Mouse (Mus musculus) hindbrain, embryonic 13.5 days (tissue): ENCODE data around the gene Helz2. TPM values are rescaled to one million over a fixed set of nuclear protein-coding genes. Genes with fewer than 3 reads are reported as not detected.

Experiments
- ATAC-seq: fragments of 200-750 bp; cut with Nextera tagmentation; 2 replicates; pipeline ENCODE4 v1.8.0; 2017; ENCODE audit warnings: moderate TSS enrichment; ENCODE audit not compliant: low FRiP score
- H3K27ac ChIP-seq: fragments of 300-500 bp; sonication (generic); 2 replicates; pipeline ENCODE4 v1.5.1; 2015; ENCODE audit warnings: inconsistent platforms, mild to moderate bottlenecking, moderate library complexity
- H3K27me3 ChIP-seq: fragments of 300-500 bp; sonication (generic); 2 replicates; pipeline ENCODE4 v1.6.1; 2015; ENCODE audit warnings: mild to moderate bottlenecking, inconsistent platforms
- H3K36me3 ChIP-seq: fragments of 300-500 bp; sonication (generic); 2 replicates; pipeline ENCODE4 v1.6.1; 2015; ENCODE audit warnings: mild to moderate bottlenecking, inconsistent platforms
- H3K4me1 ChIP-seq: fragments of 300-500 bp; sonication (generic); replicated peaks from 2 replicates; pipeline ENCODE4 v1.6.1; 2015; ENCODE audit warnings: inconsistent platforms
- H3K4me2 ChIP-seq: fragments of 300-500 bp; sonication (generic); 2 replicates; pipeline ENCODE4 v1.6.1; 2015; ENCODE audit warnings: inconsistent platforms, mild to moderate bottlenecking, moderate library complexity
- H3K4me3 ChIP-seq: fragments of 300-500 bp; sonication (generic); 2 replicates; pipeline ENCODE4 v1.5.1; 2015; ENCODE audit warnings: mild to moderate bottlenecking, inconsistent platforms
- H3K9ac ChIP-seq: fragments of 300-500 bp; sonication (generic); 2 replicates; pipeline ENCODE4 v1.6.1; 2015; ENCODE audit warnings: mild to moderate bottlenecking, inconsistent platforms
- H3K9me3 ChIP-seq: fragments of 300-500 bp; sonication (generic); 2 replicates; pipeline ENCODE4 v1.6.1; 2016; ENCODE audit warnings: inconsistent platforms
- WGBS: fragments of 180-500 bp; shearing (Covaris S2); methylation state at CpG from one replicate; pipeline ENCODE4 v1.1.7; 2015; 5-methylcytosine and 5-hydroxymethylcytosine counted together
- polyA plus RNA-seq: library from polyadenylated mRNA; unstranded; fragments of >200 nt; fragmentation: Nextera tagmentation; extraction: Ambion mirVana; gene quantifications from 2 replicates; pipeline ENCODE4 v1.2.1, GENCODE M21; 2015

Gene Helz2
- polyA plus RNA-seq, 1 experiment from 2014 or later, result 0.38 TPM

DNA sequence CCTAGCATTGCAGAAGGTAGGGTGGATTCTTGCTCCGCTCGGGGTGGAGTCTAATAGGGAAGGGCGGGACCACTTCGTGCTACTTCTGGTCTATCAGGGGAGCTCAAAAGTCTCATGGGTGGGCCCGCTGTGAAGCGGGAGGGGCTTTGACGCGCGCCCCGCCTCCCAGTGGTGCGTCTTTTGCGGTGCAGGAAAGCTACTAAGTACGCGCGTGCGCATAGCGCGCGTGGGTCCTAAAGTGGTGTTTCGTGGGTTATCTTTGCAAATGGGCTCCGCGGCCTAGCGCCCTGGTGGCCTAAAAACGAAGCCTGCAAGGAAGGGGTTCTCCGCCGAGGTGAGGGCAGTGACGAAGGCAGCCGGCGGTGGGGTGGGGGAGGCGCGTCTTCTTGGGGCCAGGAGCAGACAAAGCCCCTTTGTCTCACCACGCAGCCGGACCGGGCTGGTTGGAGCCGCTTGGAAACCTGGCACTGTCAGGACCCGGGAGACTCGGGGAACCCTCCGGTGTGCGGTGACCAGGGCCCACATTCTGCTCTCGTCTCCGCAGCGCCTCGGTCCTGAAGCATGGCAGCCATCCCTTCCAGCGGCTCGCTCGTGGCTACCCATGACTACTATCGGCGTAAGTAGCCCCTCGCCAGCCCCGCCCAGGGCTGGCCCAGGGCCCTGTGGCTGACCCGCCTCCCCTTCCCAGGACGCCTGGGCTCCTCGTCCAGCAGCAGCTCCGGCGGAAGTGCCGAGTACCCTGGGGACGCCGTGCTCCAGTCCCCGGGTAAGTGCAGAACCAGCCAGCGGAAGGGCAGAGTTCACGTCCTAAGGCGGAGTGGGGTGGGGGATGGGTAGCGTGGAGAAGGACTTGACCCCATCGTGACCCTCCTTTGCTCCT lies 54.5 kb downstream of the Helz2 start, which contains the start of gene Ppdpf:
Gene Ppdpf (plus strand): TSS at position 127 of the 880 bp plus-strand sequence.
- H3K9me3 ChIP-seq, result no peaks in the 10 kb centered on the region
- 0 out of 2 replicates have a peak, but pooled peaks cover 2% of the 10 kb centered on the region for H3K27me3 ChIP-seq
- peak; percentile 91 for ATAC-seq
- under 1% methylated on average over 64 of the region's 64 CpGs for WGBS
- peaks cover 13% of the 10 kb centered on the region for H3K36me3 ChIP-seq
- peak within 1 kb of the TSS; percentile 68 for H3K4me2 ChIP-seq
- peaks cover 20% of the 10 kb centered on the region for H3K4me1 ChIP-seq
- H3K9ac ChIP-seq, result peak within 1 kb of the TSS; percentile 98
- H3K4me3 ChIP-seq, result peak within 1 kb of the TSS; percentile 62
- H3K27ac ChIP-seq, result peak within 1 kb of the TSS; percentile 96

DNA sequence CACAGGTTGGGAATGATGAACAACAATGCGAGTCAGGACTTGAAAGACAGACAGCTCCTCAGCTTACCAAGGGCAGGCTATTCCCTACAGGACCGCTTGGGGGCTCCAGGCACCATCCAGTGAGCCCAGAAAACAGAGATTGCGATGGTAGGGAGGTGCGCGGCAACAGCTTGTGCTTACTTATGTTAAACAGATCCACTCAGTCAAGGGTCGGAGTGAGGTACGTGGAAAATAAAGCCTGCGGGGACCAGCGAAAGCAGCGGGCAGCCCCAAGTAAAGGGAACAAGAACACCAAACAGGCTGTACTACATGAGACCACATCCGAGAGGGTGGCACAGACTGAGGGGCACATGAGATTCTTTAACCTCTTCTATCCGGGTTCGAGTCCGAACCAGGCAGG lies 55.2 kb downstream of the Helz2 start:
- Histone ChIP-seq H3K27ac (peak overlapping the region; percentile 96), H3K4me3 (peak overlapping the region; percentile 62), H3K4me1 (peaks cover 20% of the 10 kb centered on the region), H3K27me3 (0 out of 2 replicates have a peak, but pooled peaks cover 2% of the 10 kb centered on the region), H3K36me3 (peaks cover 13% of the 10 kb centered on the region), H3K9ac (peak overlapping the region; percentile 98), H3K9me3 (no peaks in the 10 kb centered on the region), H3K4me2 (peak overlapping the region; percentile 68)
- ATAC-seq, result peak; percentile 86
- WGBS, result under 1% methylated on average over 14 of the region's 14 CpGs

DNA sequence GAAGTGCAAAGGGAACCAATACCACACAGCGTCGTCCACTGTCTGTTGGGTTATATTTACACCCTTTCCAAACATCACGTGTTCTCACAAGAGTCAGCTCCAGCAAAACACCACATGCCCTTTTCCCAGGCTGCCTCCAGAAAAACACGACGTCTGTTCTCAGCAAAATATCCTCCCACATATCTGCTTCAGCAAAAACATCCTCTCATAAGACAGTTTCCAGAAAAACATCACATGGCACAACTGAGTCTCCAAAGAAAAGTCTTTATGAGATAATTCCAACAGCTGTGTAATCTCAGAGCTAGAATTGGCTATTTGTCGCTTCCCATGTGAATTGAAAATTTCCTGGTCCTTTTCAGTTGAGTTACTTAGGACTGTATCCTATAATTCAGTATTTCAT lies 60.9 kb downstream of the Helz2 start:
- 87% methylated on average over 6 of the region's 6 CpGs for WGBS
- no peak for ATAC-seq

DNA sequence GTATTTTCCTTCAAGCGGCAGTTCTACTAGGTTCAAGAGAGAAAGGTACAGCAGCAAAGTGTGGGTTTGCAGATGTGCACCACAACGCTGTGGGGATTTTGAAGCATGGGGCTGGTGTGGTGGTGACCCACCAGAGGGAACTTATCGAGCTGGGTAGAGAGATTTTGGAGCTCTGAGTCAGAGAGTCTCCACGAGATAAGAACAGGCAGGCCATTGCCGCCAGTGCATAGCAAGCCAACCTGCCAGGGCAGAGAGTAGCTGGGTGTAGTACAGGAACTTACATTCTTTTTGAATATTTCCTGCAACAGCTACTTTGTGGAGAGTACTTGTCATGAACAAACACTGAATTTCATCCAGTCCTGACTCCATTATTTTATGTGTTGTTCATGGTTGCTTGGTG lies 63.4 kb downstream of the Helz2 start:
- Histone ChIP-seq H3K4me2 (no peak overlapping the region), H3K4me3 (no peak overlapping the region), H3K27ac (no peak overlapping the region), H3K9ac (no peak overlapping the region), H3K36me3 (no peaks in the 10 kb centered on the region), H3K27me3 (0 out of 2 replicates have a peak, but pooled peaks cover 2% of the 10 kb centered on the region), H3K9me3 (no peaks in the 10 kb centered on the region), H3K4me1 (no peaks in the 10 kb centered on the region)
- WGBS, result 91% methylated on average over 5 of the region's 5 CpGs
- no peak for ATAC-seq

More for the DNA sequence above, 60.9 kb downstream of the Helz2 start:
- 0 out of 2 replicates have a peak, but pooled peaks cover 2% of the 10 kb centered on the region for H3K27me3 ChIP-seq
- H3K9ac ChIP-seq, result no peak overlapping the region
- H3K27ac ChIP-seq, result no peak overlapping the region
- no peak overlapping the region for H3K4me2 ChIP-seq
- H3K36me3 ChIP-seq, result no peaks in the 10 kb centered on the region
- H3K4me3 ChIP-seq, result no peak overlapping the region
- 0 out of 2 replicates have a peak, but pooled peaks cover 2% of the 10 kb centered on the region for H3K4me1 ChIP-seq
- no peaks in the 10 kb centered on the region for H3K9me3 ChIP-seq

DNA sequence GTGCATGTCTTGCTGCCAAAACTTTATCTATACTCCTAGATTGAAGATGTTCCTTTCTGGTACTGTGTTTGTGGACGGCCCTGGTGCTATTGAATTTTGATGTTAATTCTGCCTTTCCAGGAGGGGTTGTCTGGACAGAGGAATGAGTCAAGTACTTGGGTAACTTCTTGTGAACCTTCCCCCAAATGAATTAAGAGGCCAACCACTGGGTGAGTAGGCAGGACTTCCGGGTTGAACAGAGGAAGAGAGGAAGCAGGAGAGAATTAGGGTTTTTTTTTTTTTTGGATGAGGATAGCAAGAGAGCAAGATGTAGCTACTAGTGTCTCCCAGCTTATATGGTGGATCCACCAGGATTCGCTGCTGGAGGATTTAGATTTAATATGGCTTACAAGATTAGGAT lies 63.8 kb downstream of the Helz2 start:
- WGBS, result 84% methylated on average over 3 of the region's 3 CpGs
- H3K4me1 ChIP-seq, result no peaks in the 10 kb centered on the region
- H3K36me3 ChIP-seq, result no peaks in the 10 kb centered on the region
- ATAC-seq, result no peak
- no peaks in the 10 kb centered on the region for H3K9me3 ChIP-seq
- no peak overlapping the region for H3K4me2 ChIP-seq
- no peak overlapping the region for H3K9ac ChIP-seq
- H3K4me3 ChIP-seq, result no peak overlapping the region
- no peak overlapping the region for H3K27ac ChIP-seq
- H3K27me3 ChIP-seq, result 0 out of 2 replicates have a peak, but pooled peaks cover under 1% of the 10 kb centered on the region

Other genes with a start within 250 kb of the Helz2 start
- 33.6 and 37.0 TPM in 2 replicates for gene Chrna4, start 198.5 kb downstream of the Helz2 start, polyA plus RNA-seq
- gene Kcnq2, start 106.7 kb downstream of the Helz2 start, polyA plus RNA-seq, result 50.0 and 53.9 TPM in 2 replicates
- 6.4 and 6.7 TPM in 2 replicates for gene Eef1a2, start 85.0 kb downstream of the Helz2 start, polyA plus RNA-seq
- 444 TPM in 2 replicates for gene Ppdpf, start 54.8 kb downstream of the Helz2 start, polyA plus RNA-seq
- gene Ptk6, start 39.2 kb downstream of the Helz2 start, polyA plus RNA-seq, result not detected in 2 replicates
- 0.19 and 0.25 TPM in 2 replicates for gene Srms, start 28.8 kb downstream of the Helz2 start, polyA plus RNA-seq
- gene Fndc11, start 22.0 kb downstream of the Helz2 start, polyA plus RNA-seq, result 0.19 TPM in 1 of 2 replicates, not detected in the other
- gene Gmeb2, start 46.0 kb upstream of the Helz2 start, polyA plus RNA-seq, result 17.2 and 17.8 TPM in 2 replicates
- 1,135 and 1,161 TPM in 2 replicates for gene Stmn3, start 72.5 kb upstream of the Helz2 start, polyA plus RNA-seq
- 34.6 and 35.1 TPM in 2 replicates for gene Rtel1, start 77.7 kb upstream of the Helz2 start, polyA plus RNA-seq
- 69.2 and 69.8 TPM in 2 replicates for gene Zgpat, start 122.9 kb upstream of the Helz2 start, polyA plus RNA-seq
- 87.8 and 88.4 TPM in 2 replicates for gene Arfrp1, start 123.4 kb upstream of the Helz2 start, polyA plus RNA-seq
- 43.7 and 45.0 TPM in 2 replicates for gene Lime1, start 138.1 kb upstream of the Helz2 start, polyA plus RNA-seq
- 22.4 and 23.5 TPM in 2 replicates for gene Zbtb46, start 217.4 kb upstream of the Helz2 start, polyA plus RNA-seq